Mouse (Mus musculus): Measurements from ENCODE around the gene Rnaset2a.
"Not testable (repeated sequence)": the region's sequence is repeated elsewhere in the genome, so short reads cannot be mapped to it uniquely, and the experiment has no call there.

DNA sequence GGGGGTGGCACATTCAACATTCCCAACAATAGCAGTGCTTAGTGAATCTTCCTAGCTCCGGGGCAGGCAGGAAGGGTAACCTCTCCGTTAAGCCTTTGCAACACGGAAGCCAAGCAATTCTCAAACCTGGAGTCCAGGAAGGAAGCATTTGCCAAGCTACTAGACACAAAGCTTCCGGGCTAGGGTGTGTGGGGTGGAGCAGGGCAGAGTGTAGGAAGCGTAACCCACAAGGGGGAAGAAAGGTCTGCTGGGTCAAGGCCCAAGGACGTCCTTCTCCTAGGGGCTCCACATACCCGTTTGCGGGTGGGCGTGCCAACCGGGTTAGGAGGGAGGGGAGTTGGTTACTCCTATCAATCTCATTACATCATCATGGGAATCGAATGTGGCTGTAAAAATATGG is 31.5 kb downstream of the Rnaset2a start:
- TF ChIP-seq CTCF (IDR thresholded peaks at IDR 0.05; ENCODE audit: control insufficient read depth, insufficient read depth, insufficient read length); CEBPB (IDR thresholded peaks at IDR 0.05; ENCODE audit: low read depth); MAX (IDR thresholded peaks at IDR 0.05); MYOD1 (IDR thresholded peaks at IDR 0.05; ENCODE audit: control insufficient read depth, insufficient read length, low read depth); USF1 (IDR thresholded peaks at IDR 0.05; ENCODE audit: low read depth): not testable (repeated sequence)

Measured in C2C12 (cell line).